Mouse (Mus musculus): ENCODE measurements at regions not wholly inside any gene's neighbourhood (a gene's known extent, or its start where the extent isn't known, plus 50 kb on each side); places are given as distances from the start of the nearest gene placed in this dataset.

GRCm38 (mm10) chr13:71506777-71507176 lies 456.7 kb downstream of the Irx1 start:
- TF ChIP-seq CTCF (IDR thresholded peaks at IDR 0.05; ENCODE audit: low read depth), result no peak
- TF ChIP-seq EP300 (optimal IDR thresholded peaks at IDR 0.05), result no peak
